Mouse (Mus musculus) hindbrain, embryonic 10.5 days (tissue): ENCODE measurements at regions not wholly inside any gene's neighbourhood (a gene's known extent, or its start where the extent isn't known, plus 50 kb on each side); places are given as distances from the start of the nearest gene placed in this dataset.

ENCODE experiments used
- DNase-seq: peaks from one replicate; pipeline ENCODE4 v3.0.0-alpha.2; 2017; ENCODE audit warnings: low spot score
- H3K27ac ChIP-seq: fragments of 300-500 bp; sonication (generic); 2 replicates; pipeline ENCODE4 v1.5.1; 2016; ENCODE audit warnings: mild to moderate bottlenecking, moderate library complexity
- H3K27me3 ChIP-seq: fragments of 300-500 bp; sonication (generic); 2 replicates; pipeline ENCODE4 v1.6.1; 2016; ENCODE audit warnings: mild to moderate bottlenecking; ENCODE audit not compliant: poor library complexity, insufficient read depth, severe bottlenecking
- H3K36me3 ChIP-seq: fragments of 300-500 bp; sonication (generic); 2 replicates; pipeline ENCODE4 v1.6.1; 2016; ENCODE audit warnings: mild to moderate bottlenecking, moderate library complexity
- H3K4me1 ChIP-seq: fragments of 300-500 bp; sonication (generic); replicated peaks from 2 replicates; pipeline ENCODE4 v1.6.1; 2016; ENCODE audit warnings: mild to moderate bottlenecking
- H3K4me3 ChIP-seq: fragments of 300-500 bp; sonication (generic); 2 replicates; pipeline ENCODE4 v1.5.1; 2016; ENCODE audit warnings: mild to moderate bottlenecking, moderate library complexity
- H3K9me3 ChIP-seq: fragments of 300-500 bp; sonication (generic); 2 replicates; pipeline ENCODE4 v1.6.1; 2016; ENCODE audit warnings: mild to moderate bottlenecking, moderate library complexity
- WGBS: fragments of 180-500 bp; shearing (Covaris S2); methylation state at CpG from one replicate; pipeline ENCODE4 v1.1.7; 2016; 5-methylcytosine and 5-hydroxymethylcytosine counted together

- 25% methylated on average over 13 of the region's 13 CpGs for WGBS
- H3K27ac ChIP-seq = peak overlapping the region; percentile 75
These were observed 157.6 kb downstream of the Gas1 start for GRCm38 (mm10) chr13:60019291-60020174.

GRCm38 (mm10) chr13:60015854-60016366 lies 161.3 kb downstream of the Gas1 start:
- H3K27me3 ChIP-seq = no peaks in the 10 kb centered on the region
- no peaks in the 10 kb centered on the region for H3K36me3 ChIP-seq
- no peak for DNase-seq
- WGBS = 71% methylated on average over 8 of the region's 8 CpGs
- no peak overlapping the region for H3K27ac ChIP-seq
- H3K9me3 ChIP-seq = no peaks in the 10 kb centered on the region
- H3K4me1 ChIP-seq = peaks cover 27% of the 10 kb centered on the region
- no peak overlapping the region for H3K4me3 ChIP-seq

More at GRCm38 (mm10) chr13:60019291-60020174, 157.6 kb downstream of the Gas1 start:
- DNase-seq = no peak
- no peak overlapping the region for H3K4me3 ChIP-seq
- no peaks in the 10 kb centered on the region for H3K27me3 ChIP-seq
- peaks cover 27% of the 10 kb centered on the region for H3K4me1 ChIP-seq
- no peaks in the 10 kb centered on the region for H3K36me3 ChIP-seq
- H3K9me3 ChIP-seq = 0 out of 2 replicates have a peak, but pooled peaks cover 4% of the 10 kb centered on the region

- Histone ChIP-seq H3K27me3 (no peaks in the 10 kb centered on the region), H3K36me3 (no peaks in the 10 kb centered on the region), H3K27ac (no peak overlapping the region), H3K4me1 (peaks cover 13% of the 10 kb centered on the region), H3K4me3 (no peak overlapping the region), H3K9me3 (no peaks in the 10 kb centered on the region)
- DNase-seq = no peak
- WGBS = 84% methylated on average over 16 of the region's 16 CpGs
These were observed 164.9 kb downstream of the Gas1 start for GRCm38 (mm10) chr13:60012046-60012813.

GRCm38 (mm10) chr13:60011092-60011491 lies 166.1 kb downstream of the Gas1 start:
- H3K9me3 ChIP-seq = no peaks in the 10 kb centered on the region
- peaks cover 13% of the 10 kb centered on the region for H3K4me1 ChIP-seq
- H3K27ac ChIP-seq = no peak overlapping the region
- H3K4me3 ChIP-seq = no peak overlapping the region
- no peaks in the 10 kb centered on the region for H3K36me3 ChIP-seq
- DNase-seq = no peak
- 88% methylated on average over 2 of the region's 2 CpGs for WGBS
- no peaks in the 10 kb centered on the region for H3K27me3 ChIP-seq

GRCm38 (mm10) chr13:60007593-60007992 lies 169.6 kb downstream of the Gas1 start:
- Histone ChIP-seq H3K9me3 (no peaks in the 10 kb centered on the region), H3K4me3 (no peak overlapping the region), H3K27me3 (no peaks in the 10 kb centered on the region), H3K27ac (no peak overlapping the region), H3K4me1 (peaks cover 8% of the 10 kb centered on the region), H3K36me3 (no peaks in the 10 kb centered on the region)
- no peak for DNase-seq
- WGBS = 65% methylated on average over 7 of the region's 7 CpGs

GRCm38 (mm10) chr13:60007031-60007430 lies 170.1 kb downstream of the Gas1 start:
- no peaks in the 10 kb centered on the region for H3K9me3 ChIP-seq
- no peak overlapping the region for H3K27ac ChIP-seq
- H3K4me1 ChIP-seq = peaks cover 8% of the 10 kb centered on the region
- H3K27me3 ChIP-seq = no peaks in the 10 kb centered on the region
- WGBS = 77% methylated on average over 4 of the region's 4 CpGs
- DNase-seq = no peak
- H3K36me3 ChIP-seq = no peaks in the 10 kb centered on the region
- no peak overlapping the region for H3K4me3 ChIP-seq

- Histone ChIP-seq H3K27ac (no peak overlapping the region), H3K27me3 (no peaks in the 10 kb centered on the region), H3K4me3 (no peak overlapping the region), H3K9me3 (no peaks in the 10 kb centered on the region), H3K36me3 (no peaks in the 10 kb centered on the region), H3K4me1 (peaks cover 14% of the 10 kb centered on the region)
- DNase-seq = no peak
- 90% methylated on average over 2 of the region's 2 CpGs for WGBS
These were observed 172.6 kb downstream of the Gas1 start for GRCm38 (mm10) chr13:60004611-60005010.

- no peaks in the 10 kb centered on the region for H3K9me3 ChIP-seq
- H3K27ac ChIP-seq = no peak overlapping the region
- 93% methylated on average over 8 of the region's 8 CpGs for WGBS
- no peak overlapping the region for H3K4me3 ChIP-seq
- no peaks in the 10 kb centered on the region for H3K27me3 ChIP-seq
- no peaks in the 10 kb centered on the region for H3K36me3 ChIP-seq
- DNase-seq = no peak
- 0 out of 2 replicates have a peak, but pooled peaks cover 6% of the 10 kb centered on the region for H3K4me1 ChIP-seq
These were observed 175.1 kb downstream of the Gas1 start for GRCm38 (mm10) chr13:60002098-60002497.

GRCm38 (mm10) chr13:60001637-60002036 lies 175.5 kb downstream of the Gas1 start:
- no peak overlapping the region for H3K27ac ChIP-seq
- no peaks in the 10 kb centered on the region for H3K36me3 ChIP-seq
- 56% methylated on average over 4 of the region's 4 CpGs for WGBS
- H3K4me1 ChIP-seq = 0 out of 2 replicates have a peak, but pooled peaks cover 6% of the 10 kb centered on the region
- H3K27me3 ChIP-seq = no peaks in the 10 kb centered on the region
- H3K9me3 ChIP-seq = no peaks in the 10 kb centered on the region
- no peak for DNase-seq
- H3K4me3 ChIP-seq = no peak overlapping the region

GRCm38 (mm10) chr13:60000618-60001347 lies 176.4 kb downstream of the Gas1 start:
- no peak overlapping the region for H3K4me3 ChIP-seq
- no peak overlapping the region for H3K27ac ChIP-seq
- no peaks in the 10 kb centered on the region for H3K27me3 ChIP-seq
- no peaks in the 10 kb centered on the region for H3K9me3 ChIP-seq
- H3K36me3 ChIP-seq = no peaks in the 10 kb centered on the region
- WGBS = 74% methylated on average over 8 of the region's 8 CpGs
- DNase-seq = no peak
- H3K4me1 ChIP-seq = 0 out of 2 replicates have a peak, but pooled peaks cover 6% of the 10 kb centered on the region

- peaks cover 12% of the 10 kb centered on the region for H3K4me1 ChIP-seq
- WGBS = 90% methylated on average over 3 of the region's 3 CpGs
- no peaks in the 10 kb centered on the region for H3K9me3 ChIP-seq
- no peaks in the 10 kb centered on the region for H3K36me3 ChIP-seq
- DNase-seq = no peak
- H3K27ac ChIP-seq = no peak overlapping the region
- H3K4me3 ChIP-seq = no peak overlapping the region
- H3K27me3 ChIP-seq = no peaks in the 10 kb centered on the region
These were observed 174.5 kb upstream of the Tut7 start for GRCm38 (mm10) chr13:59997431-59997830.

GRCm38 (mm10) chr13:59996146-59996814 lies 173.3 kb upstream of the Tut7 start:
- no peaks in the 10 kb centered on the region for H3K9me3 ChIP-seq
- H3K27me3 ChIP-seq = no peaks in the 10 kb centered on the region
- DNase-seq = no peak
- peaks cover 16% of the 10 kb centered on the region for H3K4me1 ChIP-seq
- H3K27ac ChIP-seq = no peak overlapping the region
- H3K4me3 ChIP-seq = no peak overlapping the region
- H3K36me3 ChIP-seq = no peaks in the 10 kb centered on the region
- WGBS = 88% methylated on average over 13 of the region's 13 CpGs
